ENCODE assay signal across 22 mouse cellular contexts in the genomic region with DNA sequence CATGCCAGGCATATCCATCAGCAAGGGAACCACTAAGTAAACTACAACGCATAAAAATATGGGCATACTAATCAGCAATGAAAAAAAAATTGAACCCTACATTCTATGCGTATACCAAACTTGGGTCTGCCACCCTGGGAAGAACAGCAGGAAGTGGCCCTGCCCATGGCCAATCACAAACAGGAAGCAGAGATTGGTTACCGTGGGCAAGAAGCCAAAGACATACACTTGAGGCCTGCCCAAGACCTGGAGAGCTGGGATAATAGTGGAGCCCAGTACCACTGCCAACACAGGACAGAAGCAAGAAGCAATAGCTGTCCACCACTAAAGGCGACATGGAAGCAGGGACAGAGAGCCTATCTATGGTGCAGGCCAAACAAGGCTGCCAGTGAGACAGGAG.
DNase-seq lines count a peak whose midpoint lies in the region; ATAC-seq and TF ChIP-seq lines count a peak whose summit lies in the region.
"Had no signal": no experiment of that assay in that cellular context is flagged by ENCODE, and none has a peak within 500 bp of the region (broad histone marks: within the 10 kb centered on the region; RNA-seq: fewer than 3 reads in every experiment).

No protein-coding gene starts in this region.

- H3K4me2 ChIP-seq in lung, postnatal 0 days (replicated peaks; ENCODE audit: low read depth, low read length): no peak overlapping the region
- H3K4me2 ChIP-seq: embryonic facial prominence, embryonic 13.5 days; forebrain, embryonic 12.5 days; heart, embryonic 12.5 days; hindbrain, embryonic 14.5 days had no signal

- no peaks in the 10 kb centered on the region for H3K4me1 ChIP-seq in lung, postnatal 0 days (ENCODE audit: insufficient read depth, low read depth, low read length)
- H3K4me1 ChIP-seq: embryonic facial prominence, embryonic 13.5 days; forebrain, embryonic 12.5 days; hindbrain, embryonic 10.5 days had no signal

- H3K4me3 ChIP-seq in lung, postnatal 0 days (ENCODE audit: low read depth, low read length): no peak overlapping the region
- H3K4me3 ChIP-seq: embryonic facial prominence, embryonic 13.5 days; forebrain, embryonic 12.5 days; heart, adult 2 months; heart, embryonic 12.5 days; hindbrain, embryonic 10.5 days had no signal

- no peak for TF ChIP-seq CTCF in lung, postnatal 0 days (IDR thresholded peaks at IDR 0.05)

- WGBS in lung, postnatal 0 days: 63% methylated on average over 4 of the region's 4 CpGs

- DNase-seq in CD4-positive helper T cell, adult 2 months (ENCODE audit: low read depth, low spot score): peak; percentile 19
- peak; percentile 34 to 63 for DNase-seq in lung, adult 18-20 months
- peak; percentile 45 for DNase-seq in lung, postnatal 0 days (ENCODE audit: low spot score)
- peak; percentile 73 for DNase-seq in lung, postnatal 36 days
- DNase-seq in right cerebral cortex, postnatal 14 days: no peak
- DNase-seq in cerebellum, adult 9-11 months: no peak
- DNase-seq: adrenal gland, adult 8-10 months; adrenal gland, postnatal 36 days; cerebellum, adult 11 months; cerebellum, adult 8-10 months; cerebellum, postnatal 25 days; gastrocnemius, postnatal 10 days; heart, adult 2 months had no signal

- no peak overlapping the region for H3K9ac ChIP-seq in lung, postnatal 0 days (replicated peaks; ENCODE audit: low read depth)
- H3K9ac ChIP-seq: embryonic facial prominence, embryonic 13.5 days; forebrain, embryonic 12.5 days; heart, embryonic 12.5 days; hindbrain, embryonic 14.5 days had no signal

- no peaks in the 10 kb centered on the region for H3K9me3 ChIP-seq in lung, postnatal 0 days (ENCODE audit: low read length)
- H3K9me3 ChIP-seq: embryonic facial prominence, embryonic 13.5 days; forebrain, embryonic 12.5 days; G1E; heart, embryonic 12.5 days; hindbrain, embryonic 10.5 days had no signal

- no peaks in the 10 kb centered on the region for H3K36me3 ChIP-seq in lung, postnatal 0 days (ENCODE audit: insufficient read depth, low read length)
- H3K36me3 ChIP-seq: embryonic facial prominence, embryonic 13.5 days; forebrain, embryonic 12.5 days; G1E; heart, embryonic 12.5 days; hindbrain, embryonic 10.5 days had no signal

- peak; percentile 71 for ATAC-seq in lung, postnatal 0 days
- no peak for ATAC-seq in megakaryocyte, adult 5-6 weeks (ENCODE audit: poor library complexity, severe bottlenecking)
- ATAC-seq: CD4-positive, CD25-positive, alpha-beta regulatory T cell, adult 4 months; forebrain, embryonic 16.5 days had no signal

- no peak overlapping the region for H3K27ac ChIP-seq in lung, postnatal 0 days (ENCODE audit: low read length)
- H3K27ac ChIP-seq: embryonic facial prominence, embryonic 13.5 days; forebrain, embryonic 12.5 days; heart, adult 2 months; hindbrain, embryonic 10.5 days; hindbrain, embryonic 14.5 days had no signal

- peak; percentile 58; the same call in 1 of the 2 replicates for TF ChIP-seq EP300 in lung, postnatal 0 days (IDR thresholded peaks at IDR 0.05)

- H3K27me3 ChIP-seq in lung, postnatal 0 days (replicated peaks; ENCODE audit: insufficient read depth, low read length): no peaks in the 10 kb centered on the region
- H3K27me3 ChIP-seq: embryonic facial prominence, embryonic 13.5 days; forebrain, embryonic 12.5 days; heart, embryonic 12.5 days had no signal

Comparison
In these comparisons a context has a peak if more than half of its experiments do, and no peak if none do; other contexts are left out.
1. DNase-seq: peak in CD4-positive helper T cell, adult 2 months (single experiment), lung, adult 18-20 months (2 of 2), lung, postnatal 0 days (single experiment) and lung, postnatal 36 days (single experiment); none in right cerebral cortex, postnatal 14 days (single experiment) and cerebellum, adult 9-11 months (single experiment).